Mouse (Mus musculus) stomach, postnatal 0 days (tissue): ENCODE data around the gene Fam69a. TPM values are rescaled to one million over a fixed set of nuclear protein-coding genes. Genes with fewer than 3 reads are reported as not detected.
A peak's percentile ranks its signal among the peaks of the same experiment; 100 is the strongest.

Experiments used
- ATAC-seq: fragments of 200-750 bp; cut with Nextera tagmentation; 2 replicates; pipeline ENCODE4 v1.8.0; 2017; ENCODE audit not compliant: low FRiP score, low TSS enrichment
- DNase-seq: peaks from one replicate; pipeline ENCODE4 v3.0.0-alpha.2; 2016; ENCODE audit warnings: low spot score
- H3K27ac ChIP-seq: fragments of 300-500 bp; sonication (generic); replicated peaks from 2 replicates; pipeline ENCODE4 v1.5.1; 2014; ENCODE audit warnings: mild to moderate bottlenecking, control low read depth
- H3K27me3 ChIP-seq: fragments of 300-500 bp; sonication (generic); 2 replicates; pipeline ENCODE4 v1.6.1; 2014; ENCODE audit warnings: low read length; ENCODE audit not compliant: control insufficient read depth, insufficient read depth
- H3K36me3 ChIP-seq: fragments of 300-500 bp; sonication (generic); 2 replicates; pipeline ENCODE4 v1.6.1; 2014; ENCODE audit warnings: low read length, mixed read lengths; ENCODE audit not compliant: control insufficient read depth, insufficient read depth
- H3K4me1 ChIP-seq: fragments of 300-500 bp; sonication (generic); replicated peaks from 2 replicates; pipeline ENCODE4 v1.6.1; 2014; ENCODE audit warnings: antibody characterized with exemption; ENCODE audit not compliant: control insufficient read depth, insufficient read depth
- H3K4me2 ChIP-seq: fragments of 300-500 bp; sonication (generic); replicated peaks from 2 replicates; pipeline ENCODE4 v1.6.1; 2014; ENCODE audit warnings: low read depth, mild to moderate bottlenecking, control low read depth, moderate library complexity
- H3K4me3 ChIP-seq: fragments of 300-500 bp; sonication (generic); 2 replicates; pipeline ENCODE4 v1.5.1; 2014; ENCODE audit warnings: low read depth, low read length, control low read depth
- H3K9ac ChIP-seq: fragments of 300-500 bp; sonication (generic); 2 replicates; pipeline ENCODE4 v1.6.1; 2014; ENCODE audit warnings: mild to moderate bottlenecking, low read length, control low read depth, mixed read lengths
- H3K9me3 ChIP-seq: fragments of 300-500 bp; sonication (generic); 2 replicates; pipeline ENCODE4 v1.6.1; 2016; ENCODE audit warnings: low read length; ENCODE audit not compliant: control insufficient read depth
- CTCF ChIP-seq: IDR thresholded peaks from 2 replicates; pipeline ENCODE4 v1.5.1; 2016; ENCODE audit warnings: antibody characterized with exemption, low read depth, mild to moderate bottlenecking, moderate library complexity
- EP300 ChIP-seq: optimal IDR thresholded peaks from 2 replicates; pipeline ENCODE3; 2016; ENCODE audit warnings: antibody characterized with exemption
- WGBS: fragments of 180-500 bp; shearing (Covaris S2); extraction: QIAGEN DNeasy Blood & Tissue Kit; methylation state at CpG from one replicate; pipeline ENCODE4 v1.1.7; 2014; 5-methylcytosine and 5-hydroxymethylcytosine counted together
- polyA plus RNA-seq: library from polyadenylated mRNA; unstranded; fragments of >200 nt; fragmentation: Nextera tagmentation; extraction: Ambion mirVana; gene quantifications from 2 replicates; pipeline ENCODE4 v1.2.1, GENCODE M21; 2015

Gene Fam69a
- polyA plus RNA-seq, 1 experiment from 2014 or later: 16.3 TPM

GRCm38 (mm10) chr5:107921400-107922252, 65.3 kb downstream of the Fam69a start:
- no peaks in the 10 kb centered on the region for H3K9me3 ChIP-seq
- no peak overlapping the region for H3K9ac ChIP-seq
- no peak overlapping the region for H3K4me3 ChIP-seq
- no peak overlapping the region for H3K27ac ChIP-seq
- H3K36me3 ChIP-seq: no peaks in the 10 kb centered on the region
- H3K27me3 ChIP-seq: no peaks in the 10 kb centered on the region
- H3K4me1 ChIP-seq: no peaks in the 10 kb centered on the region
- H3K4me2 ChIP-seq: no peak overlapping the region
- DNase-seq (no peak), ATAC-seq (peak; percentile 71)
- WGBS: 80% methylated on average over 2 of the region's 2 CpGs
- peak; percentile 97 for TF ChIP-seq CTCF
- no peak for TF ChIP-seq EP300

GRCm38 (mm10) chr5:107915280-107915679, 71.6 kb downstream of the Fam69a start:
- no peaks in the 10 kb centered on the region for H3K9me3 ChIP-seq
- TF ChIP-seq CTCF (no peak), EP300 (no peak)
- DNase-seq: no peak
- H3K4me3 ChIP-seq: no peak overlapping the region
- H3K4me1 ChIP-seq: no peaks in the 10 kb centered on the region
- ATAC-seq: no peak
- no peak overlapping the region for H3K9ac ChIP-seq
- no peaks in the 10 kb centered on the region for H3K36me3 ChIP-seq
- H3K27ac ChIP-seq: no peak overlapping the region
- no peak overlapping the region for H3K4me2 ChIP-seq
- H3K27me3 ChIP-seq: no peaks in the 10 kb centered on the region
- 53% methylated on average over 4 of the region's 4 CpGs for WGBS

GRCm38 (mm10) chr5:107911012-107911411, 75.9 kb downstream of the Fam69a start:
- Histone ChIP-seq H3K9ac (no peak overlapping the region), H3K27me3 (no peaks in the 10 kb centered on the region), H3K4me2 (no peak overlapping the region), H3K4me3 (no peak overlapping the region), H3K27ac (no peak overlapping the region), H3K9me3 (no peaks in the 10 kb centered on the region), H3K4me1 (no peaks in the 10 kb centered on the region), H3K36me3 (peaks cover 14% of the 10 kb centered on the region)
- 89% methylated on average over 5 of the region's 5 CpGs for WGBS
- ATAC-seq (no peak), DNase-seq (no peak)
- no peak for TF ChIP-seq CTCF
- no peak for TF ChIP-seq EP300

GRCm38 (mm10) chr5:107910084-107910616, 76.7 kb downstream of the Fam69a start:
- Histone ChIP-seq H3K4me2 (no peak overlapping the region), H3K4me1 (no peaks in the 10 kb centered on the region), H3K9me3 (no peaks in the 10 kb centered on the region), H3K36me3 (peaks cover 15% of the 10 kb centered on the region), H3K27me3 (no peaks in the 10 kb centered on the region), H3K27ac (no peak overlapping the region), H3K4me3 (no peak overlapping the region), H3K9ac (no peak overlapping the region)
- TF ChIP-seq EP300: no peak
- no peak for TF ChIP-seq CTCF
- WGBS: 57% methylated on average over 5 of the region's 5 CpGs
- DNase-seq (no peak), ATAC-seq (no peak)

GRCm38 (mm10) chr5:107909668-107910067, 77.2 kb downstream of the Fam69a start:
- WGBS: 84% methylated on average over 3 of the region's 3 CpGs
- no peak for DNase-seq
- H3K36me3 ChIP-seq: peaks cover 15% of the 10 kb centered on the region

More at GRCm38 (mm10) chr5:107909668-107910067, 77.2 kb downstream of the Fam69a start:
- no peak overlapping the region for H3K27ac ChIP-seq
- no peaks in the 10 kb centered on the region for H3K27me3 ChIP-seq
- no peaks in the 10 kb centered on the region for H3K4me1 ChIP-seq
- TF ChIP-seq CTCF (no peak), EP300 (no peak)
- H3K4me2 ChIP-seq: no peak overlapping the region
- H3K9me3 ChIP-seq: no peaks in the 10 kb centered on the region
- no peak overlapping the region for H3K9ac ChIP-seq
- no peak overlapping the region for H3K4me3 ChIP-seq
- no peak for ATAC-seq
